Mouse (Mus musculus) embryonic facial prominence, embryonic 11.5 days (tissue): ENCODE data around the gene Klhdc4. TPM values are rescaled to one million over a fixed set of nuclear protein-coding genes. Genes with fewer than 3 reads are reported as not detected.

Experiments used
- ATAC-seq: fragments of 200-750 bp; cut with Nextera tagmentation; replicated peaks from 2 replicates; pipeline ENCODE4 v1.8.0; 2017; ENCODE audit warnings: low read depth; ENCODE audit not compliant: insufficient number of reproducible peaks, low FRiP score, low TSS enrichment
- DNase-seq: peaks from one replicate; pipeline ENCODE4 v3.0.0-alpha.2; 2015; ENCODE audit warnings: low spot score
- H3K27ac ChIP-seq: fragments of 300-500 bp; sonication (generic); replicated peaks from 2 replicates; pipeline ENCODE4 v1.5.1; 2014; ENCODE audit warnings: mild to moderate bottlenecking, low read depth, low read length, control low read depth
- H3K27me3 ChIP-seq: fragments of 300-500 bp; sonication (generic); 2 replicates; pipeline ENCODE4 v1.6.1; 2014; ENCODE audit warnings: mild to moderate bottlenecking, low read length, moderate library complexity, mixed read lengths; ENCODE audit not compliant: control insufficient read depth, insufficient read depth
- H3K36me3 ChIP-seq: fragments of 300-500 bp; sonication (generic); replicated peaks from 2 replicates; pipeline ENCODE4 v1.6.1; 2014; ENCODE audit warnings: low read depth, mild to moderate bottlenecking, low read length, moderate library complexity, mixed read lengths; ENCODE audit not compliant: control insufficient read depth, insufficient read depth
- H3K4me1 ChIP-seq: fragments of 300-500 bp; sonication (generic); 2 replicates; pipeline ENCODE4 v1.6.1; 2014; ENCODE audit warnings: low read length, mixed read lengths; ENCODE audit not compliant: control insufficient read depth, insufficient read depth
- H3K4me2 ChIP-seq: fragments of 300-500 bp; sonication (generic); 2 replicates; pipeline ENCODE4 v1.6.1; 2014; ENCODE audit warnings: low read depth, mild to moderate bottlenecking, control low read depth, low read length, moderate library complexity
- H3K4me3 ChIP-seq: fragments of 300-500 bp; sonication (generic); 2 replicates; pipeline ENCODE4 v1.5.1; 2014; ENCODE audit warnings: low read depth, low read length, control low read depth
- H3K9ac ChIP-seq: fragments of 300-500 bp; sonication (generic); replicated peaks from 2 replicates; pipeline ENCODE4 v1.6.1; 2014; ENCODE audit warnings: mild to moderate bottlenecking, control low read depth, low read length
- H3K9me3 ChIP-seq: fragments of 300-500 bp; sonication (generic); replicated peaks from 2 replicates; pipeline ENCODE4 v1.6.1; 2016; ENCODE audit warnings: mild to moderate bottlenecking, low read length, inconsistent platforms, mixed read lengths; ENCODE audit not compliant: control insufficient read depth
- WGBS: fragments of 180-500 bp; shearing (Covaris S2); extraction: QIAGEN DNeasy Blood & Tissue Kit; methylation state at CpG from one replicate; pipeline ENCODE4 v1.1.7; 2014; 5-methylcytosine and 5-hydroxymethylcytosine counted together
- polyA plus RNA-seq: library from polyadenylated mRNA; unstranded; fragments of >200 nt; fragmentation: Nextera tagmentation; extraction: Ambion mirVana; gene quantifications from 2 replicates; pipeline ENCODE4 v1.2.1, GENCODE M21; 2014

Gene Klhdc4
- polyA plus RNA-seq, 1 experiment from 2014 or later, result 43.1 TPM

DNA sequence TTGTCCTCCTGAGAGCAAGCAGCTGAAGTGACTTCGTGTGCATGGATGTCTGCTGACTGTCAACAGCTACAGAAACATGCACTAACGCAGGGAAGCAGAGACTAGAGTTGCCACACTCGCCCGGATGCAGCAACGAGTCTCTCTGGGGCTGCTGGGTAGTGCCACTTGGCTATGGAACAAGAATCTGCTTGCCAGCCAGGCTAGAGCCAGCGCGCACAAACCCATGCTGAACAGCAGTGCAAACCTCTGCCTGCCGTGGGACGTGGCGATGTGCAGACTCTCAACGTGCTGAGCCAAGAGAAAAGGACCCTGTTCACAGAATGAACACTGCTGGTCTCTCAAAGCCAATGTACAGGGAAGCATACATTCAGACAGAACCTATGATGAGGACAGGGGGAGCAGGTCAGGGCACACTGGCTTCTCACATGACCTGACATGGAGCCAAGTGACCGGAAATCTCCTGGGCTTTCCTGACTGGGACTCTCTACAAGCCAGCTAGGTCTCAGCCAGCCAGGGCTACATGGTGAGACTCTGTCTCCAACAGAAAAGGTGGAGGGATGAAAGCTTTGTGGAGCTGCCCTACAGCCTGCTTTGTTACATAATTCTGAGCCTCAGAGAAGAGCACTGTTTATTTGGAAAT lies 17.3 kb downstream of the Klhdc4 start:
- no peak overlapping the region for H3K9ac ChIP-seq
- no peaks in the 10 kb centered on the region for H3K9me3 ChIP-seq
- ATAC-seq, result no peak
- no peak for DNase-seq
- no peak overlapping the region for H3K27ac ChIP-seq
- 94% methylated on average over 12 of the region's 12 CpGs for WGBS
- no peaks in the 10 kb centered on the region; the same call in 1 of the 2 replicates for H3K36me3 ChIP-seq
- H3K4me2 ChIP-seq, result no peak overlapping the region
- no peaks in the 10 kb centered on the region for H3K4me1 ChIP-seq
- no peak overlapping the region for H3K4me3 ChIP-seq
- H3K27me3 ChIP-seq, result no peaks in the 10 kb centered on the region

DNA sequence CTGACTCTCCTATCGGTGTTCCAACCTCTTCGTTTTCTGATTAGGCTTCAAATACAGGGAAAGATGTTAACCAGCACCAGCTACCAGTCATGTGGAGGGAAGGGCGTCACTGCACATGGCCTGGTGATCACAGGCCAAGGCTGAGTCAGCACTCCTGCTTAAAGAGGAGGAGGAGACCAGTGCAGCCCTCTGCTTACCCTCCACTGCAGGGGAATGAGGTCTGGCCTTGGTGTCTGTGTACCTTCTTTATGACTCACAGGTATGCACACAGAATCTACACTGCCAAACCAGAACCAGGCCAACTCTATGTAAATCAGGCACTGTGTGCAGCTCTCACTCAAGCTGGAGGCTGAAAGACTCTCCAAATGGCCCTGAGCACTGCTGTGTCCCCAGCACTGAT lies 17.9 kb downstream of the Klhdc4 start:
- Histone ChIP-seq H3K4me3 (no peak overlapping the region), H3K27me3 (no peaks in the 10 kb centered on the region), H3K9me3 (no peaks in the 10 kb centered on the region), H3K4me1 (no peaks in the 10 kb centered on the region), H3K9ac (no peak overlapping the region), H3K36me3 (no peaks in the 10 kb centered on the region; the same call in 1 of the 2 replicates), H3K27ac (no peak overlapping the region), H3K4me2 (no peak overlapping the region)
- DNase-seq (no peak), ATAC-seq (no peak)
- 95% methylated on average over 3 of the region's 3 CpGs for WGBS

DNA sequence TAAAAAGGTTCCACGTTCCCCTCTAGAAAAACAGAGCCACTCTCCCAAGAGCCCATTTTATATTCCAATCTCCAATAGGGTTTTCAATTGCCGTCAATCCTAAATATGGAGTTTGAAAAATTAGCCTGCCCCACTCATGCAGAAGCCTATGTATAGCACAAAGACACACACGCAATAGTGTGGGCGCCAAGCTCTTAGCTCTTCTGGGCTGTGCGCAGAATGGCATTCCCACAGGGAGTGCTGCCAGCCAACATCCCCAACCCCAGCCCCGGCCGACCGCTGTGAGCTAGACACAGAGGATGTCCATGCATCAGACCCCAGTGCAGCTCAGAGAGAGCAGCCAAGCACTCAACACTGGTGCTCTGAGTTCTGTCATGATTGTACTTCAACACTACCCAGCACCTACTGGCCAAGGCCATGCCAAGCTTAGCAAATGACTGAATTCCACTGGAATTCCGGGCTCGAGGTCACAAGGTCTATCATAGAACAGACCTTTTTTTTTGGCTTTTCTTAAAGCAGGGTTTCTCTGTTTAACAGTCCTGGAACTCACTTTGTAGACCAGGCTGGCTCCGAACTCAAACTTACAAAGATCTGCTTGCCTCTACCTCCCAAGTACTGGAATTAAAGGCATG lies 19.7 kb downstream of the Klhdc4 start:
- H3K4me3 ChIP-seq, result no peak overlapping the region
- H3K27me3 ChIP-seq, result no peaks in the 10 kb centered on the region
- H3K9ac ChIP-seq, result no peak overlapping the region
- 93% methylated on average over 11 of the region's 11 CpGs for WGBS
- no peaks in the 10 kb centered on the region; the same call in none of the 2 replicates for H3K36me3 ChIP-seq
- no peak overlapping the region for H3K4me2 ChIP-seq
- no peaks in the 10 kb centered on the region for H3K4me1 ChIP-seq
- H3K27ac ChIP-seq, result no peak overlapping the region
- ATAC-seq, result no peak
- no peaks in the 10 kb centered on the region for H3K9me3 ChIP-seq
- DNase-seq, result no peak

DNA sequence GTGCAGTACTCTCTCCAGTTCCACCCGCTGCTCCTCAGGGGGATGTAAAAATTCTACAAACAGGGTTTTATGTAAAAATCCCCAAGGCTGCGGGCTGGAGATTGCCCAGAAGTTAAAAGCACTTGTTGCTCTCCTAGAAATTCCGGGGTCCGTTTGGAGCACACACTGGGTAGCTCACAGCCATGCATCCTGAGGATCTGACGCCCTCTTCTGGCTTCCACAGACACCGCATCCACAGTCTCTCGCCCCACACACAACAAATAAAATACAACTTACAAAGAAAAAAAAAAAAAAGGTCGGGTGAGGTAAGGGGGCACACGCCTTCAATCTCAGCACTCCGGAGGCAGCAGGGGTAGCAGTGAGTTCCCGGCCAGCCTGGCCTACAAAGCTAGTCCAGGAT lies 21.3 kb downstream of the Klhdc4 start:
- ATAC-seq (no peak), DNase-seq (no peak)
- no peak overlapping the region for H3K9ac ChIP-seq
- no peaks in the 10 kb centered on the region for H3K9me3 ChIP-seq
- 81% methylated on average over 11 of the region's 11 CpGs for WGBS
- H3K36me3 ChIP-seq, result no peaks in the 10 kb centered on the region; the same call in none of the 2 replicates
- no peak overlapping the region for H3K4me2 ChIP-seq
- no peak overlapping the region for H3K4me3 ChIP-seq
- H3K27ac ChIP-seq, result no peak overlapping the region
- H3K4me1 ChIP-seq, result no peaks in the 10 kb centered on the region
- no peaks in the 10 kb centered on the region for H3K27me3 ChIP-seq

DNA sequence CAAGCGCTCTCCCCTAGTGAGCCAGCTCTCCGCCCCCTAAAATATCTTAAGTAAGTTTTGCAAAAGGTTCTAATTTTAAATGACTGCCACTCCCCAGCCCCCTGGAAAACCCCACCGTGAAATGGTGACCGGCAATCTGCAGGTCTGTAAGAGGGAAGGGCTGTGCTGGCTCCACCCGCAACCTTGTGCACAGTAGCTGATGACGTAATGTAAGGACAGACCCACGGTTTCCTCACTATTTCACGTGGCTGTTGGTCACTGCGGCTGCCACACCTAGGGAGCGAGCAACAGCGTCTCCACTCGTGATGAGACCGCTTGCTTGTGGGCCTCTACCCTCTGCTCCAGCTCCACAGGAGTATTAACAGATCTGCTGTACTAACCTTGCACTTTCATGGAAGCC lies 23.2 kb downstream of the Klhdc4 start:
- Histone ChIP-seq H3K27ac (no peak overlapping the region), H3K4me2 (no peak overlapping the region), H3K9me3 (no peaks in the 10 kb centered on the region), H3K36me3 (no peaks in the 10 kb centered on the region; the same call in 1 of the 2 replicates), H3K4me1 (no peaks in the 10 kb centered on the region), H3K9ac (no peak overlapping the region), H3K27me3 (no peaks in the 10 kb centered on the region), H3K4me3 (no peak overlapping the region)
- 93% methylated on average over 13 of the region's 13 CpGs for WGBS
- no peak for ATAC-seq
- DNase-seq, result no peak

DNA sequence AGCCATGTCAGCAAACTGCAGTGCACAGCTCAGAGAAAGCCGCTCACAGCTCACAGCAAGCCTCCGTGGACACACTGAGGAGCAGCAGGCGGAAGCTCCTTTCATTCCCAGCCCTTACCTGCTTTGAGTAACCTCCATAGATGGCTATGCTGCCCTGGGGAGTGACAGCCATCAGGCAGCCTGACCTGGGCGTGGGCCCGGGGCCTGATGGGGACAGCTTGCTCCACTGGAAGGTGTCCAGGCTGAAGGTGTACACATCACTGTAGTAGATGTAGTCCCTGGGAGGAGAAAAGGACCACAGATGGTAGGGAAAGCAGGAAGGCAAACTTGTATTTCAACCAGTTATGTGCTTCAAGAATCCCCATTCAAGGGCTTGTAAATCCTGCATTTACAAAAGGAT lies 24.5 kb downstream of the Klhdc4 start:
- H3K4me3 ChIP-seq, result no peak overlapping the region
- no peak overlapping the region for H3K27ac ChIP-seq
- H3K4me1 ChIP-seq, result no peaks in the 10 kb centered on the region
- H3K27me3 ChIP-seq, result no peaks in the 10 kb centered on the region
- no peaks in the 10 kb centered on the region for H3K9me3 ChIP-seq
- ATAC-seq (no peak), DNase-seq (no peak)
- H3K9ac ChIP-seq, result no peak overlapping the region
- WGBS, result 91% methylated on average over 5 of the region's 5 CpGs
- no peak overlapping the region for H3K4me2 ChIP-seq
- peaks cover 2% of the 10 kb centered on the region for H3K36me3 ChIP-seq

DNA sequence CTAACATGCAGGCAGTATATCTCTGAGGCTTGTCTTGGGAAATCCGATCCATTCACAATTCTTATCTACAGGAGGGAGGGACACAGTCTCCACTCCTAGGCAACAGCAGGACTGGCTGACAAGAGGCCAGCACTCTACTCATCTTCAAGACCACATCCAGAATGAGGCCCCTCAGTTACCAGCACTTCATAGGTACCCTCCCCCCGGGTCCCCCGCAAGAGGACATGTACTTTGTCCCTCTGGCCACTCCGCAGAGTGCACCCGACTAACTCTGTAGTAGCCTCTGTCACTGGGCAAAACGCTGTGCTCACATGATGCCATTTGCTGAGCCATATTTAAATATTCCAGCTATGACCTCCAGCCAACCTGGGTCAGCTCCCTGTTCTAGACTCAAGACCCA lies 31.0 kb downstream of the Klhdc4 start:
- DNase-seq, result no peak
- Histone ChIP-seq H3K27ac (no peak overlapping the region), H3K4me1 (no peaks in the 10 kb centered on the region), H3K4me2 (no peak overlapping the region), H3K9ac (no peak overlapping the region), H3K27me3 (no peaks in the 10 kb centered on the region), H3K36me3 (peaks cover 4% of the 10 kb centered on the region), H3K9me3 (no peaks in the 10 kb centered on the region), H3K4me3 (no peak overlapping the region)
- 91% methylated on average over 6 of the region's 6 CpGs for WGBS
- no peak for ATAC-seq

DNA sequence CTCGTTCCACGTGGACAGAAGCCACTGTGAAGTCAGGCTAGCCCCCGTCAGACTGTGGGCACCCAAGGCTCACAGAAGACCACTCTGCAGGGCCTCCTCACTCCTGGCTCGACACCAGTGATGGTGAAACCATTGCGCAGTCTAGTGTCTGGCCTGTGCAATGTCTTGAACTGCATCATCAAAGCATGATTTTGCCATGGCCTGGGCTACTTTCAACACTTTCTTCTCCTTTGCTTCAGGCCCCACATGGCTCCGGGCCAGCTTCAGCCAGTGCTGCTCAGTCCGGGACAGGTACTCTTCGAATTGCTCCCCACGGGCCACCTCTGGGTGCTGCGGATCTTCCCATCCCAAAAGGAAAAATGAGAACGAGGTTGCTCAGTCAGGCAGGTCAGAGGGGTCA lies 33.0 kb downstream of the Klhdc4 start:
- H3K36me3 ChIP-seq, result peaks cover 4% of the 10 kb centered on the region
- DNase-seq, result no peak
- WGBS, result 94% methylated on average over 11 of the region's 11 CpGs

More for the DNA sequence above, 33.0 kb downstream of the Klhdc4 start:
- Histone ChIP-seq H3K4me1 (no peaks in the 10 kb centered on the region), H3K9me3 (no peaks in the 10 kb centered on the region), H3K4me2 (no peak overlapping the region), H3K27me3 (no peaks in the 10 kb centered on the region), H3K4me3 (no peak overlapping the region), H3K27ac (no peak overlapping the region), H3K9ac (no peak overlapping the region)
- no peak for ATAC-seq
